10 mouse cellular contexts compared by ENCODE assay signal in the genomic region with DNA sequence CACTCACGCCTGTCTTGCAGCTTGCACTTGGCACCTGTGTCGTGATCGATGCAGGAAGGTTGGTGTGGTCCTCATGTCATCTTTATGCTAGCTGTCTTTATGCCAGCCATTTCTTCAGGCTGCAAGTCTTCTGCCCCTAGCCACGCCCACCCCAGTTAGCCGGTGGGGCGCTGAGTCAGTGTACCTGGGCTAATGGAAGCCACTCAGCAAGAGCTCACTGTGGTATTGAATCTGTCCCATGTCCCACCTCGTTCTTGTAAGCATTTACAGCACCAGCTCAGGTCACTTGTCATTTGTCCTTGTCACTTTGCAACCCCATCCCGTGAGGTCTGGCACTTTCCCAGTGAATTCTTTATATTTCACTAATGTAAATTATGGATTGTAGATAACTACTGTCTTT. TPM values are rescaled to one million over a fixed set of nuclear protein-coding genes. Genes with fewer than 3 reads are reported as not detected.
DNase-seq lines count a peak whose midpoint lies in the region; ATAC-seq lines count a peak whose summit lies in the region.
"Had no signal": no experiment of that assay in that cellular context is flagged by ENCODE, and none has a peak within 500 bp of the region (broad histone marks: within the 10 kb centered on the region; RNA-seq: fewer than 3 reads in every experiment).

No protein-coding gene starts in this region.

- 55% methylated on average over 8 of the region's 8 CpGs for WGBS in lung, embryonic 16.5 days
- WGBS in forebrain, embryonic 15.5 days: 47% methylated on average over 8 of the region's 8 CpGs
- WGBS in liver, embryonic 11.5 days: 69% methylated on average over 8 of the region's 8 CpGs

- DNase-seq in heart, adult 11 months: peak; percentile 83
- no peak for DNase-seq in heart, postnatal 14 days
- no peak for DNase-seq in lung, postnatal 36 days
- no peak for DNase-seq in liver, embryonic 11.5 days (ENCODE audit: low spot score)
- no peak for DNase-seq in embryo, embryonic 9.5 days (ENCODE audit: extremely low spot score)

- H3K27me3 ChIP-seq in lung, embryonic 16.5 days (ENCODE audit: control insufficient read depth, insufficient read depth, low read depth, low read length): no peaks in the 10 kb centered on the region
- H3K27me3 ChIP-seq in forebrain, embryonic 15.5 days: no peaks in the 10 kb centered on the region
- H3K27me3 ChIP-seq in liver, embryonic 11.5 days (replicated peaks; ENCODE audit: control insufficient read depth, insufficient read depth, low read length): no peaks in the 10 kb centered on the region
- H3K27me3 ChIP-seq: neural tube, embryonic 12.5 days had no signal

- H3K4me1 ChIP-seq in lung, embryonic 16.5 days (replicated peaks; ENCODE audit: control insufficient read depth, insufficient read depth, low read length): peaks cover 61% of the 10 kb centered on the region
- peaks cover 58% of the 10 kb centered on the region for H3K4me1 ChIP-seq in forebrain, embryonic 15.5 days
- H3K4me1 ChIP-seq in liver, embryonic 11.5 days (replicated peaks; ENCODE audit: control insufficient read depth, insufficient read depth, low read length): peaks cover 27% of the 10 kb centered on the region

- H3K36me3 ChIP-seq in lung, embryonic 16.5 days (ENCODE audit: control insufficient read depth, insufficient read depth, low read length): no peaks in the 10 kb centered on the region
- no peaks in the 10 kb centered on the region for H3K36me3 ChIP-seq in forebrain, embryonic 15.5 days
- H3K36me3 ChIP-seq in liver, embryonic 11.5 days (ENCODE audit: control insufficient read depth, insufficient read depth, low read length): peaks cover under 1% of the 10 kb centered on the region; the same call in 1 of the 2 replicates

- peak overlapping the region; percentile 85 for H3K27ac ChIP-seq in lung, embryonic 16.5 days (ENCODE audit: low read length)
- H3K27ac ChIP-seq in forebrain, embryonic 15.5 days (replicated peaks): peak overlapping the region; percentile 74
- 0 out of 2 replicates have a peak overlapping the region, but pooled peaks have one; percentile 8 for H3K27ac ChIP-seq in liver, embryonic 11.5 days (ENCODE audit: low read depth, low read length)
- H3K27ac ChIP-seq: neural tube, embryonic 12.5 days had no signal

- no peak overlapping the region for H3K9ac ChIP-seq in lung, embryonic 16.5 days (ENCODE audit: low read length)
- no peak overlapping the region for H3K9ac ChIP-seq in forebrain, embryonic 15.5 days (replicated peaks)
- H3K9ac ChIP-seq in liver, embryonic 11.5 days (ENCODE audit: low read depth, low read length): no peak overlapping the region
- H3K9ac ChIP-seq: neural tube, embryonic 12.5 days had no signal

- intact Hi-C loops in heart, postnatal 14 days (cut with DNase I): no loop called here

- H3K9me3 ChIP-seq in lung, embryonic 16.5 days (ENCODE audit: control insufficient read depth, low read length): no peaks in the 10 kb centered on the region
- H3K9me3 ChIP-seq in forebrain, embryonic 15.5 days: no peaks in the 10 kb centered on the region
- no peaks in the 10 kb centered on the region for H3K9me3 ChIP-seq in liver, embryonic 11.5 days (ENCODE audit: control insufficient read depth, low read length)
- H3K9me3 ChIP-seq: neural tube, embryonic 12.5 days had no signal

- ATAC-seq in lung, embryonic 16.5 days (ENCODE audit: low read depth): no peak
- ATAC-seq in forebrain, embryonic 15.5 days (replicated peaks): no peak
- ATAC-seq in liver, embryonic 11.5 days (replicated peaks; ENCODE audit: low FRiP score): no peak
- ATAC-seq in megakaryocyte-erythroid progenitor cell, adult 5-6 weeks (replicated peaks; ENCODE audit: low FRiP score, low TSS enrichment, poor library complexity, severe bottlenecking): no peak
- ATAC-seq: inflammation-experienced regulatory T-cells, adult 6 months had no signal

- H3K4me3 ChIP-seq in lung, embryonic 16.5 days (ENCODE audit: low read length): no peak overlapping the region
- no peak overlapping the region for H3K4me3 ChIP-seq in forebrain, embryonic 15.5 days
- no peak overlapping the region for H3K4me3 ChIP-seq in liver, embryonic 11.5 days (ENCODE audit: low read depth, low read length)
- H3K4me3 ChIP-seq: neural tube, embryonic 12.5 days had no signal

- no peak overlapping the region for H3K4me2 ChIP-seq in lung, embryonic 16.5 days (ENCODE audit: low read depth, low read length)
- no peak overlapping the region for H3K4me2 ChIP-seq in forebrain, embryonic 15.5 days (replicated peaks)
- H3K4me2 ChIP-seq in liver, embryonic 11.5 days: no peak overlapping the region
- H3K4me2 ChIP-seq: neural tube, embryonic 12.5 days had no signal

RNA-seq across cellular contexts. Expression of gene C1qtnf9, which starts 26.9 kb away (rescaled TPM):
- 10 to 100 TPM; 42.8 to 43.8 TPM for total RNA-seq in heart, postnatal 14 days (2021)
- 1.1 and 1.4 TPM in 2 replicates for polyA plus RNA-seq in lung, embryonic 16.5 days (2015; fragmentation: Nextera tagmentation; extraction: Ambion mirVana)
- polyA plus RNA-seq in forebrain, embryonic 15.5 days (2015; fragmentation: Nextera tagmentation; extraction: Ambion mirVana): 0.13 and 0.17 TPM in 2 replicates
- polyA plus RNA-seq in liver, embryonic 11.5 days (2014; fragmentation: Nextera tagmentation; extraction: Ambion mirVana): 0.09 and 0.19 TPM in 2 replicates
- not detected in 2 replicates for total RNA-seq in megakaryocyte-erythroid progenitor cell, adult 5-6 weeks (2014; fragmentation: Nextera tagmentation)
- total RNA-seq in megakaryocyte-erythroid progenitor cell, adult 5-6 weeks (2017): not detected in 2 replicates

RNA-seq across cellular contexts. Expression of gene Mipep, which starts 43.3 kb away (rescaled TPM):
- total RNA-seq in heart, postnatal 14 days (2021): 10 to 100 TPM; 51.6 to 52.2 TPM
- polyA plus RNA-seq in lung, embryonic 16.5 days (2015; fragmentation: Nextera tagmentation; extraction: Ambion mirVana): 20.8 and 21.5 TPM in 2 replicates
- polyA plus RNA-seq in forebrain, embryonic 15.5 days (2015; fragmentation: Nextera tagmentation; extraction: Ambion mirVana): 21.4 and 22.0 TPM in 2 replicates
- 27.8 TPM in 2 replicates for polyA plus RNA-seq in liver, embryonic 11.5 days (2014; fragmentation: Nextera tagmentation; extraction: Ambion mirVana)
- total RNA-seq in megakaryocyte-erythroid progenitor cell, adult 5-6 weeks (2014; fragmentation: Nextera tagmentation): 15.8 and 19.6 TPM in 2 replicates
- 20.2 and 34.2 TPM in 2 replicates for total RNA-seq in megakaryocyte-erythroid progenitor cell, adult 5-6 weeks (2017)

Comparison
In these comparisons a context has a peak if more than half of its experiments do, and no peak if none do; other contexts are left out.
1. H3K27ac ChIP-seq: peak in every context shown above with its lines; median percentile 85 in lung, embryonic 16.5 days; 74 in forebrain, embryonic 15.5 days; 8 in liver, embryonic 11.5 days.